Mouse (Mus musculus): ENCODE results near the gene Mcm3. TPM values are rescaled to one million over a fixed set of nuclear protein-coding genes. Genes with fewer than 3 reads are reported as not detected.
"Not testable (repeated sequence)": the region's sequence is repeated elsewhere in the genome, so short reads cannot be mapped to it uniquely, and the experiment has no call there.

Gene Mcm3
- total RNA-seq, 4 experiments from 2014 or later, result 3.6 to 7.3 (median 4.9) TPM

DNA sequence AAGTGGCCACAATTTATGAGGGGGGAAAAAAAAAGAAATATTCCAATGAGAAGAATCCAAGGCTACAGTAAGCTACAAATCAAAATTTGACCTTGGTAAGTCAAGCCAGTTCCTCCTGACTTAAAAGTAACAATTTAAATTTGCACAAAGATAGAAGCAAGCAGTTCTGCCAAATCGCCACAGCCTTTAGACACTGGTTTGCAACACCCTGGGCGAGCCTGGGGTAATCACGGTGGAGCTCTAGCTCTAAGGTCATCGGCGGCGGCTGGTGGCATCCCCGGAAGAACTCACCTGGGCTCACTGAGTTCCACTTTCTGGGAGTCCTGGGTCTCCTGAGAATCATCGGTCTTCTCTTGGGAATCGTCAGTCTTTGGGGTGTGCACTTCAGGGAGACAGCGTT, 15.6 kb downstream of the Mcm3 start:
- DNase-seq (ENCODE audit: low spot score in 2 of 2), result no peak

DNA sequence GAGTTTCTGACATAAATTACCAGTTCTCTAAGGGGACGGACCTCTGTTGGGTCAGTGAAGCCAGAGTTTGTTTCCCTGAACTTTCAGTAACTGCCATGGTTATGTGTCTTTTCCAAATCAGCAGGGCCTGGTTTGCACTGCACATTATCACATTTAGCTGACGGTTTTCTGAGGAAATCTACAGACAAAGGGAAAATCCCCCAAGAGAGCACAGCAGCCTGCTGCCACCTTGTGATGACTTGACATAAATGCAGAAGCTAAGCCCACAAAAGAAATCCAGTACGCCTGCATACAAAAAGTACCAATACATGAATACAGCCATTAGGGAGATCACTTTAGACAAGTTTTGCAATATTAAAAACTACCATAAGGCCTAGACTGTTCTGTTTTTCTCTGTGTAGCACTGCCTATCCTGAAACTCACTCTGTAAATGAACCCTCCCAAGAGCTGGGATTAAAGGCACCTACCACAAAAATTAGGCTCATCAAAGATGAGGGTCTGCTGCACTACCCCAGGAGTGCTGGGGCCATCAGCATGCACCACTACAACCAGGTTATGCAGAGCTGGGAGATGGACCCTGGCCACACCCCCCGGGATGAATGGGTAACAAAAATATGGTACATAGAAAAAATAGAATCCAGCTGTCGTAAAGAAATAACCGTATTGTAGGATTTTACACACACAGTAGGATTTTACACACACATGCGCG, 18.3 kb downstream of the Mcm3 start:
- peak; percentile 45 to 58 for DNase-seq (ENCODE audit: low spot score in 2 of 2)

DNA sequence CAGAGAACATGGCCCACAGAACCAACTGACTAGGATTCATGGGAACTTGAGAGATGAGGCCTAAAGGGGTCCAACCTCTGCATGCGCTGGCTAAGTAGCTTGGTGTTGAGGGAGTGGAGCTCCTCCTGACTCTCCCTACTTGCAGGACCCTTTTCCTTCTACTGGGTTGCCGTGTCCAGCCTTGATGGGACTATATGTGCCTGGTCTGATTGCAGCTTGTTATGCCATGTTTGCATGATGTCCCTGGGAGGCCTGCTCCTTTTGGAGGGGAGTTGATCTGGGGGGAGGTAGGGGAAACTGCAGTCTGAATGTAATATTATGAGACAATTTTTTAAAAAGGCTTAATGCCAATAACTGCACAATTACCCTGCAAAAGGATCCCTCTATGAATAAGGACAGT, 18.8 kb downstream of the Mcm3 start:
- no peak for DNase-seq (ENCODE audit: low spot score in 2 of 2)

DNA sequence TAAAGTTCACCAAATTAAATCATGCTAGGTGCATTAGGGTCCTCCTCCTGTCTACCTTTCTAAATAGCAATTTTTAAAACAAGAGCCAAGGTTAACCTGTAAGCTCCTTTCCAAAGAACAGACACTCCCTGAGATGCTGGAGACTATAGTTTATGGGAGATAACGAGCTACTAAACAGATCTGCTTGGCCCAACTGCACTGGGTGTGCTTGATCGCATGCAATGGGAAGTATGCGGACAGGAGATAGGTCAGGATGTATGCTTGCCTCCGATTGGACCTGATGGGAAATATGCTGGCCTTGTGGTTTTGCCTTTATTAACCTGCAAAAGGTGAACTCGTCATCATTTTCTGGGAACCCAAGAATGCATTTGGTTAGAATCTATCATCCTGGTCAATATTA, 24.9 kb downstream of the Mcm3 start:
- DNase-seq (ENCODE audit: low spot score in 2 of 2), result no peak

DNA sequence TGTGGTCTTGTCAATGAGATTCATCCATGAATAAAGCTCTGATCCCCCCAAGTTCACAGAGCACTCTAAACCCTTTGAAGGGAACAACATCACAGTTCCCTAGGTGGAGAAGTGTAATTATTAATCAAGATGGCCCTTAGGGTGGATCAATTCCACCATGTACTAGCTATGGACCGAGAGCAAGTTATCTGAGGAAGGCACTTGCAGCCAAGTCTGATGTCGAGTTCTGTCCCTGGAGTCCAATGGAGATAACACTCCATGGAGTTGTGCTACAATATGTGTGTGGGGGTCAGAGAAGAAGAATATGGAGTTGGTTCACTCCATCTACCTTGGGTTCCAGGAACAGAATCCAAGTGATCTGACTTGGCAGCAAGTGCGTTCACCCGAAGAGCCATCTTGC, 25.4 kb downstream of the Mcm3 start:
- no peak for DNase-seq (ENCODE audit: low spot score in 2 of 2)

DNA sequence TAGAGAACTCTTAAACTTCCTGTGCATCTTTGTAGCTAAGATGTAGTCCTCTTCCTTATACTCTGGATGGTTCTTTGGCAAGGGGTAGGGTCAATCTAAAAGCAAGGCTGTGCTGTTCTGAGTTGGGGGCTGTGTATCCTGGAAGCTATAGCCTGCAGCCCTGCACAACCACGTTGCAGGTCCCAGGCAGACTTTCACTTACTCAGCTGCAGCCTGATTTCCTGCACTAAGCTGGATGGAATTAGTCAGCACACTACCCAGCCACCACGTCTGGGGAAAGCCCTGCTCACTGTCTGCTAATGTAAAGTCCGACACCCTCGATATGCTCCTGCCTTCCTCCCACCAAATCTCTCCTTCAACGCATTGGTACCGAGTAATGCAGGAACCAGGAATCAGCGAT, 28.7 kb downstream of the Mcm3 start:
- no peak for DNase-seq (ENCODE audit: low spot score in 2 of 2)

DNA sequence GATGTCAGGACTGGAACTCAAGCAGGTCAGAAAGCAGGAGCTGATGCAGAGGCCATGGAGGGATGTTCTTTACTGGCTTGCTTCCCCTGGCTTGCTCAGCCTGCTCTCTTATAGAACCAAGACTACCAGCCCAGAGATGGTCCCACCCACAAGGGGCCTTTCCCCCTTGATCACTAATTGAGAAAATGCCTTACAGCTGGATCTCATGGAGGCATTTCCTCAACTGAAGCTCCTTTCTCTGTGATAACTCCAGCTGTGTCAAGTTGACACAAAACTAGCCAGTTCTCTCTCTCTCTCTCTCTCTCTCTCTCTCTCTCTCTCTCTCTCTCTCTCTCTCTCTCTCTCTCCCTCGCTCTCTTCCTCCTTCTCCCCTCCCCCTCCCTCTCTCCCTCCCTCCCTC, 29.6 kb downstream of the Mcm3 start, which contains the start of gene Il17f:
Gene Il17f (minus strand): TSS at position 101 of the 400 bp plus-strand sequence.
- DNase-seq (ENCODE audit: low spot score in 2 of 2), result not testable (repeated sequence)

DNA sequence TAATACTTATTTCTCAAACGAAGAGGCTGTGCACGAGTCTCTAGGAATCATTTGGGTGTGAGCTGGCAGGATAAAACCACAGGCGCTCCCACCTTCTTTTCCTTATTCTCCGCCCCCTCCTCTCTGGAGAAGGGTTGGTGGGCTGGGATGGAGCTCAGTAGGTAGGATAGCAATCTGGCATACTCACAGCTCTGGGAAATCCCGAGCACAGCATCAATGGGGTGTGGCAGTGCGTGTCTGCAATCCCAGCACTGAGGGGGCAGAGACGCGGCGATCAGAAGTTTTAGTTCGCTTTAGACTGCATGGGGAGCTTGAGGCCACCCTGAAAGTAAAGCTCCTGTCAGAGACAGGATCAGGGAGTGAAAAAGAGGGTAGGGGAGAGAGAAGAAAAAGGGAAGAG, 31.7 kb downstream of the Mcm3 start:
- DNase-seq (ENCODE audit: low spot score in 2 of 2), result no peak

DNA sequence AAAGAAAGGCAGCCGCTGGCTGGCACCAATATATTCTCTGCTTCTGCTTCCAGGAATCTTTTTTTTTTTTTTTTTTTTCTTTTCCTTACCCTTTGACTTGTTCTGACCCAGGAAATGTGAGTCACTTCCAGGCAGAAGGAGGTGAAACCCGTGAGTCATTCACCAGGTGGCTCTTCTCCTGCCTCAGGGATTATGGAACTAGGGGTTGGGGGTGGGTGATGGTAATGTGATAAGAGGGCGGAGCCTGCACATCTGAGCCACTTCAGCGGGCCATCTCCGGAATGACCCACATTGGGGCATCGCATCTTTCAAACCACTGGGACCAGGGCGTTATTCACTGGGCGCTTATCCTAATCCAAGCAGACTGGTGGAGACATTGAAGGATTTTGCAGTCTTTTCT, 33.1 kb downstream of the Mcm3 start:
- no peak for DNase-seq (ENCODE audit: low spot score in 2 of 2)

DNA sequence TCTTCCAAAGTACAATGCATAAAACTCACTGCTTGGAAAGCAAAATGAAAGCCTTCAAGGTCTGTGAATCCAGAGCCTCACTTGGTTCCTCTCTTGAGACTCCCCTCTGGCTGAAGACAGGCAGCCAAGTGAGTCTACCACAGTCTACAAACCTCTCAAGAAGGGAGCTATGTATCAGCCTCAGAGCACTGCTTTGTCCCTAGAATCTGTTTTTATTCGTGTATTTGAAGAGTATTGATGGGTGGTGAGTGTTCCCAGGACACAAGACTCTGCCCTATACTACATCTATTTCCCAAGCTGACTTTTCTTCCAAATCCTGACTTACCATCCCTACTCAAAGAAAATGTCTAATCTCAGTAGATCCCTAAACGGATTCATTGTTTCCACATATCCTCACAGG, 41.7 kb downstream of the Mcm3 start:
- no peak for DNase-seq (ENCODE audit: low spot score in 2 of 2)

DNA sequence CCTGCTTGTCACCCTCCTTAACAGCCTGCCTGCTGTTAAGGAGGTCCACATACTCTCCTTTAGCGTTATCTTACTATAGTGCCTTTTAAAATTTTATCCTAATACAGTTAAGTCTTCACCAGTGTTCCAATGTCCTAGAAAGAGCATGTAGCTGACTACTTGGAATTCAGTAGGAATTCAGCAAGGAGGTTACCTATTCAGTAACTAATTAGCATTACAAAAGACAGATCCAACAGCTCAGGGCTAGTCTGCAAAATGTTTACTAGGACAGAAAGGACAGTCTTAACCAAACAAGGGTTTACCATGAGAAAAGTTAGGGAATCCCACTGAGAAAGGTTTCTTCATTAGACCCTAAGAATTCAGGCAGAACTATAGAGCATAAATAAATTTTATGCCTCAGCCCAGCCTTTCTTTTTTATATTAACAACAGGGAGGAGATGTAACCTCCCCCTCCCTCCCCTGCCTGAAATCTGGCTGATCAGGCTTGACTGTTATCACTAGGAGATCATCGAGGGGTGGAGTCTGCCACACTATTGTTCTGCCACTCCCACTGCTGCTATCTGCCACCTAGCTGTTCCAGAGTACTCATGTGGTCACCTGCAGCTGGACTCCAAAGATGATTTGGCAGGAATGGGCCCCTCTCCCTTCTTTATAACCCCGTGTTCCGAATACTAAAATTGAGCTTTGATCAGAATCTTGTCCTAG, 45.9 kb downstream of the Mcm3 start:
- DNase-seq (ENCODE audit: low spot score in 2 of 2), result not testable (repeated sequence)

DNA sequence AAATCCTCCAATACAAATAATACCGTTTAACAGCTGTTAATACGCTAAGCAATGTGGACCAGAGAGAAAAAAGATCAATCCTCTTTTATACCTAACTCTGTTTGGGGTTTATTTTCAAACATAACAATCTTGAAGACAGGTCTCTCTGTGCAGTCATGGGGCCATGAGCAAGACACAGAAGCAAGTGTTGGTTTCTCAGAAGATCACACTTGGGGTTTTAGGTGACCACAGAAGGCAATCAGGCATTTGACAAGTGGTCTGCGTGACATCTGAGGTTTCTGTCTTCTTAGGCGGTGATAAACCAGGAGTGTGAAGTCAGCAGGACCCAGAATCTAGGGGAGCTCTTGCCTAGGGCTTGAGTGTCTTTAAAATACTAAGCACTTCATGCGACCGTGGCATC, 53.6 kb downstream of the Mcm3 start:
- no peak for DNase-seq (ENCODE audit: low spot score in 2 of 2)

DNA sequence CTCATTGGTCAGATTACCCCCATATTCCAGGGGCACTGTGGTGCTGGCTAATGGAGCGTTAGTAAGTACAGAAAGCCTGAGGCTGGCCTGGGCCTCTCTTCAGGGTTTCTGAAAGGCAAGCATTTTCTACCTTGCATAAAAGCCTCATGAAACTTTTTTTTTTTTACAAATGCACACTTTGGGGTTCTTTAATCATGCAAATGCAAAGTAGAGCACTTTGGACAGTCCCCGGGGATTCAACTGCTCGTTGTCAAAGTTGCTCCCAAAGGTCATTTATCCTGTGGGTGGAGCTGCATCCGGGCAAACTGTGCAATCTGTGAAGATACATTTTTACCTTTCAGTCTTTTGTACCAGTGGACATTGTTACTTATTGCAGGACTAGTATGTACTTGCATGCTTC, 58.7 kb downstream of the Mcm3 start:
- no peak for DNase-seq (ENCODE audit: low spot score in 2 of 2)

DNA sequence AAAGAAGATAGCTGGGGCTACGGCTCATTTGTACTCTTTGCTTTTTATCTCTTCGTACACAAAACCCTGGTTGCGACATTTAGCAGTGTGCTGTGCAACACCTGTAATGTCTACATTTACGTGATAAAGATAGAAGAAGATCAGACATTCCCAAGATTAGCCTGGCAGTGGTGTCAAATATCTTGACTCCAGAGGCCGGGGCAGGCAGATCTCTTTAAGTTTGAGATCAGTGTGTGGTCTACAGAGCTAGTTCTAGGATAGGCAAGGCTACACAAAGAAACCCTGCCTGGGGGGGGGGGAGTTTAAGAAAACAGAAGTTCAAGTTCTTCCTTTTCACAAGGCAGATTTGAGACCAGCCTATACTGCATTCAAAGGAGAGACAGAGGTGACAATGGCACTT, 59.8 kb downstream of the Mcm3 start:
- no peak for DNase-seq (ENCODE audit: low spot score in 2 of 2)

DNA sequence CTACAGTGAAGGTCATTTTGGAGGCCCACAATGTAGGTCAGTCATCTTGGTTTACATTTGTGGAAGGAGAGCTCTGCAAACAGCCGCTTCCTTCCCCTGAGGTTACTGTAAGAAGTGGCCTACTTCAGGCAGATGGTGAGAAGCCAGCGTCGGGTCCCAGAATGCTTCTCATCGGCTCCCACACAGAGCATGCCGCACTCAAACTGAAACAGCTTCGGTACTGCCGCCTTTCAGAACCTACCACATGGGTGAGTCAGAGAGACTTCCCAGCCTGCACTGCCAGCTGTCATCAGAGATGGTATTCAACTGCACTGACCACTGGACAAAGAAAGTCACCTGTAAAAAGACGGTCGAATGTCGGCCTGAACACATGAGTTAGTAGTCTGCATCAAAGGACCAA, 60.3 kb downstream of the Mcm3 start:
- DNase-seq (ENCODE audit: low spot score in 2 of 2), result peak; percentile 43 to 45

DNA sequence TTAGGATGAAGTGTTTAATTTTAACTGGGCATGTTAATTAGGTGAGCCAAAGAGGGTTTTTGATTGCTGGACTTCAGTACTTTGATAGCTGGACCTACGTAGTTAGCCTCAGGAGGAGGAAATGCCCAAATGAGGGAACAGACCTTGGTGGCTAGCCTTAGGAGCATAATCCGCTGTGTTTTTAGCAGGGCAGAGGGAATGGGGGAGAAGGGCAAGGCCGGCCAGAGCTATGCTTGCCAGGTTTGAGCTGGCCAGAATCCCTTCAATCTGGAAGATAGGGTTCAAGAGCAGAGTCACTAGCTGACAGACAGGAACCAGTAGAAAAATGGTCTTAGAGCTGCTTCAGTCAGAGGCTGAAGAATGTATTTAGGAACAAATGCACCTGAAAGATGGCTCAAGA, 62.5 kb downstream of the Mcm3 start:
- DNase-seq (ENCODE audit: low spot score in 2 of 2), result no peak

DNA sequence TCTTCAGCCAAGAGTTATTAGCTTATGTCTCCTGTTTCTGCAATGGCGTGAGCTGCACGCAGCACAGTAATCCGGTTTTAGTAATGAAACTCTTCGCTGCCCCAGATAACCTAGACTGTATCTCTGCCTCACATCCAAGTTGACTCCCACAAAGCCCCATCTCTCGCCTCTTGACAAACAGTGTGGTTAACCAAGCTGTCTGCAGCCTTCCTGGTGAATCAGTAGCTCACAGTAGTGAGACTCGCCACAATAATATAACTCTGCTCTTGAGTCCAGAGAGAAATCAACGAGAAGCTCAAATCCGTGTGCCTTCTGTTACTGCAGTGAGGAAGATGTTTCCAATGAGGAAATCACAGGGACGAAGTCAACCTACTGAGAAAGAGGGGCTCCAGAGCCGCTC, 65.7 kb downstream of the Mcm3 start:
- no peak for DNase-seq (ENCODE audit: low spot score in 2 of 2)

Other genes with a start within 250 kb of the Mcm3 start
- gene Pkhd1, start 202.2 kb downstream of the Mcm3 start, total RNA-seq (2022), result under 1 TPM in 1 of 4 experiments, not detected in 3; 0.04 TPM
- not detected for gene Il17a, start 89.4 kb downstream of the Mcm3 start, total RNA-seq (2022)
- not detected for gene Il17f, start 29.7 kb downstream of the Mcm3 start, total RNA-seq (2022)
- 100 to 1,000 TPM; 111 to 158 (median 139) TPM for gene Paqr8, start 70.3 kb upstream of the Mcm3 start, total RNA-seq (2022)
- gene Efhc1, start 131.3 kb upstream of the Mcm3 start, total RNA-seq (2022), result 1 to 10 TPM; 1.1 to 3.6 (median 2.5) TPM